ENCODE assay signal across 21 mouse cellular contexts in genomic region chr11:52533379-52533778, GRCm38 (mm10).
A peak's percentile ranks its signal among the peaks of the same experiment; 100 is the strongest.
DNase-seq lines count a peak whose midpoint lies in the region; ATAC-seq and TF ChIP-seq lines count a peak whose summit lies in the region.
"Had no signal": no experiment of that assay in that cellular context is flagged by ENCODE, and none has a peak within 500 bp of the region (broad histone marks: within the 10 kb centered on the region; RNA-seq: fewer than 3 reads in every experiment).

No protein-coding gene starts in this region.

- no peak overlapping the region for H3K9ac ChIP-seq in embryonic facial prominence, embryonic 14.5 days (ENCODE audit: low read depth, low read length)
- no peak overlapping the region for H3K9ac ChIP-seq in hindbrain, postnatal 0 days (replicated peaks; ENCODE audit: low read length)
- no peak overlapping the region for H3K9ac ChIP-seq in hindbrain, embryonic 12.5 days
- H3K9ac ChIP-seq: embryonic facial prominence, embryonic 15.5 days; hindbrain, embryonic 15.5 days; limb, embryonic 13.5 days; liver, embryonic 14.5 days; neural tube, embryonic 12.5 days had no signal

- H3K4me3 ChIP-seq in embryonic facial prominence, embryonic 14.5 days (ENCODE audit: low read depth, low read length) = no peak overlapping the region
- H3K4me3 ChIP-seq in embryonic facial prominence, embryonic 10.5 days = no peak overlapping the region
- H3K4me3 ChIP-seq in hindbrain, postnatal 0 days (ENCODE audit: low read length) = no peak overlapping the region
- H3K4me3 ChIP-seq in hindbrain, embryonic 12.5 days = no peak overlapping the region
- H3K4me3 ChIP-seq: embryonic facial prominence, embryonic 15.5 days; forebrain, embryonic 10.5 days; hindbrain, embryonic 15.5 days; limb, embryonic 13.5 days; neural tube, embryonic 12.5 days had no signal

- no peaks in the 10 kb centered on the region for H3K36me3 ChIP-seq in embryonic facial prominence, embryonic 14.5 days (ENCODE audit: control insufficient read depth, insufficient read depth, low read length)
- H3K36me3 ChIP-seq in embryonic facial prominence, embryonic 10.5 days (replicated peaks) = no peaks in the 10 kb centered on the region
- no peaks in the 10 kb centered on the region for H3K36me3 ChIP-seq in hindbrain, postnatal 0 days (ENCODE audit: insufficient read depth, low read length)
- H3K36me3 ChIP-seq in hindbrain, embryonic 12.5 days = no peaks in the 10 kb centered on the region
- H3K36me3 ChIP-seq: embryonic facial prominence, embryonic 15.5 days; forebrain, embryonic 10.5 days; hindbrain, embryonic 15.5 days; limb, embryonic 13.5 days; neural tube, embryonic 12.5 days had no signal

- 41% methylated on average over 5 of the region's 5 CpGs for WGBS in embryonic facial prominence, embryonic 14.5 days
- 76% methylated on average over 5 of the region's 5 CpGs for WGBS in embryonic facial prominence, embryonic 10.5 days
- WGBS in hindbrain, postnatal 0 days = 55% methylated on average over 5 of the region's 5 CpGs
- 67% methylated on average over 5 of the region's 5 CpGs for WGBS in hindbrain, embryonic 12.5 days

- ATAC-seq in embryonic facial prominence, embryonic 14.5 days (ENCODE audit: low read depth) = no peak
- ATAC-seq in hindbrain, postnatal 0 days = no peak
- no peak for ATAC-seq in hindbrain, embryonic 12.5 days (ENCODE audit: low FRiP score)

- H3K27ac ChIP-seq in embryonic facial prominence, embryonic 14.5 days (replicated peaks; ENCODE audit: low read depth, low read length) = no peak overlapping the region
- no peak overlapping the region for H3K27ac ChIP-seq in embryonic facial prominence, embryonic 10.5 days (replicated peaks)
- H3K27ac ChIP-seq in hindbrain, postnatal 0 days = no peak overlapping the region
- H3K27ac ChIP-seq in hindbrain, embryonic 12.5 days = no peak overlapping the region
- H3K27ac ChIP-seq: embryonic facial prominence, embryonic 15.5 days; forebrain, embryonic 10.5 days; hindbrain, embryonic 15.5 days; limb, embryonic 13.5 days; liver, embryonic 14.5 days; neural tube, embryonic 12.5 days had no signal

- H3K9me3 ChIP-seq in embryonic facial prominence, embryonic 14.5 days (ENCODE audit: control insufficient read depth, low read length) = no peaks in the 10 kb centered on the region
- H3K9me3 ChIP-seq in embryonic facial prominence, embryonic 10.5 days = no peaks in the 10 kb centered on the region
- no peaks in the 10 kb centered on the region for H3K9me3 ChIP-seq in hindbrain, postnatal 0 days (ENCODE audit: low read length)
- H3K9me3 ChIP-seq in hindbrain, embryonic 12.5 days (replicated peaks) = no peaks in the 10 kb centered on the region
- H3K9me3 ChIP-seq: embryonic facial prominence, embryonic 15.5 days; forebrain, embryonic 10.5 days; hindbrain, embryonic 15.5 days; limb, embryonic 13.5 days; neural tube, embryonic 12.5 days had no signal

- no peak for TF ChIP-seq CTCF in hindbrain, postnatal 0 days (IDR thresholded peaks at IDR 0.05; ENCODE audit: low read depth)

- DNase-seq in embryonic facial prominence, embryonic 14.5 days (ENCODE audit: low spot score) = peak; percentile 36
- DNase-seq in embryonic facial prominence, embryonic 10.5 days (ENCODE audit: low spot score) = no peak
- DNase-seq in hindbrain, postnatal 0 days (ENCODE audit: low spot score) = peak; percentile 5
- peak; percentile 36 for DNase-seq in 3T3-L1 (ENCODE audit: low read depth, low spot score)
- peak; percentile 69 for DNase-seq in adrenal gland, postnatal 14 days
- DNase-seq in urinary bladder, postnatal 10 days (ENCODE audit: low spot score) = no peak
- DNase-seq: cerebellum, adult 9-10 months; kidney, adult 11 months; kidney, postnatal 36 days; layer of hippocampus, adult 9-11 months; lung, postnatal 4 days; right cerebral cortex, postnatal 25 days; thymus, postnatal 14 days had no signal

- no peak overlapping the region for H3K4me2 ChIP-seq in embryonic facial prominence, embryonic 14.5 days (ENCODE audit: low read depth, low read length)
- no peak overlapping the region for H3K4me2 ChIP-seq in hindbrain, postnatal 0 days (ENCODE audit: low read depth, low read length)
- H3K4me2 ChIP-seq in hindbrain, embryonic 12.5 days (replicated peaks) = no peak overlapping the region
- H3K4me2 ChIP-seq: embryonic facial prominence, embryonic 15.5 days; hindbrain, embryonic 15.5 days; limb, embryonic 13.5 days; midbrain, embryonic 11.5 days; neural tube, embryonic 12.5 days had no signal

- no peaks in the 10 kb centered on the region for H3K27me3 ChIP-seq in embryonic facial prominence, embryonic 14.5 days (replicated peaks; ENCODE audit: control insufficient read depth, insufficient read depth, low read length)
- peaks cover 9% of the 10 kb centered on the region; the same call in 1 of the 2 replicates for H3K27me3 ChIP-seq in embryonic facial prominence, embryonic 10.5 days (replicated peaks; ENCODE audit: low read depth, poor library complexity, severe bottlenecking)
- H3K27me3 ChIP-seq in hindbrain, postnatal 0 days (ENCODE audit: insufficient read depth, low read length) = no peaks in the 10 kb centered on the region
- H3K27me3 ChIP-seq in hindbrain, embryonic 12.5 days = peaks cover 3% of the 10 kb centered on the region; the same call in 1 of the 2 replicates
- H3K27me3 ChIP-seq: embryonic facial prominence, embryonic 15.5 days; hindbrain, embryonic 15.5 days; neural tube, embryonic 12.5 days had no signal

- H3K4me1 ChIP-seq in embryonic facial prominence, embryonic 14.5 days (ENCODE audit: control insufficient read depth, insufficient read depth, low read length) = no peaks in the 10 kb centered on the region
- H3K4me1 ChIP-seq in embryonic facial prominence, embryonic 10.5 days = peaks cover 17% of the 10 kb centered on the region
- peaks cover 2% of the 10 kb centered on the region; the same call in 1 of the 2 replicates for H3K4me1 ChIP-seq in hindbrain, postnatal 0 days (ENCODE audit: insufficient read depth, low read length)
- 0 out of 2 replicates have a peak, but pooled peaks cover 5% of the 10 kb centered on the region for H3K4me1 ChIP-seq in hindbrain, embryonic 12.5 days
- H3K4me1 ChIP-seq: hindbrain, embryonic 15.5 days; neural tube, embryonic 12.5 days had no signal

Comparison
In these comparisons a context has a peak if more than half of its experiments do, and no peak if none do; other contexts are left out.
1. DNase-seq: peak in embryonic facial prominence, embryonic 14.5 days (single experiment), hindbrain, postnatal 0 days (single experiment), 3T3-L1 (single experiment) and adrenal gland, postnatal 14 days (single experiment); none in embryonic facial prominence, embryonic 10.5 days (single experiment) and urinary bladder, postnatal 10 days (single experiment).